Mouse (Mus musculus) forebrain, embryonic 11.5 days (tissue): ENCODE measurements around the gene Stk10. TPM values are rescaled to one million over a fixed set of nuclear protein-coding genes. Genes with fewer than 3 reads are reported as not detected.

Experiments used
- ATAC-seq: fragments of 200-750 bp; cut with Nextera tagmentation; replicated peaks from 2 replicates; pipeline ENCODE4 v1.8.0; 2017; ENCODE audit warnings: moderate TSS enrichment; ENCODE audit not compliant: low FRiP score
- DNase-seq: peaks from one replicate; pipeline ENCODE4 v3.0.0-alpha.2; 2017; ENCODE audit warnings: low spot score
- H3K27ac ChIP-seq: fragments of 300-500 bp; sonication (generic); 2 replicates; pipeline ENCODE4 v1.5.1; 2014; ENCODE audit warnings: low read depth, low read length
- H3K27me3 ChIP-seq: fragments of 300-500 bp; sonication (generic); 2 replicates; pipeline ENCODE4 v1.6.1; 2014; ENCODE audit warnings: mild to moderate bottlenecking, low read length, mixed read lengths; ENCODE audit not compliant: control insufficient read depth, insufficient read depth
- H3K36me3 ChIP-seq: fragments of 300-500 bp; sonication (generic); 2 replicates; pipeline ENCODE4 v1.6.1; 2014; ENCODE audit warnings: mild to moderate bottlenecking, low read length, moderate library complexity, mixed read lengths; ENCODE audit not compliant: control insufficient read depth, insufficient read depth
- H3K4me1 ChIP-seq: fragments of 300-500 bp; sonication (generic); replicated peaks from 2 replicates; pipeline ENCODE4 v1.6.1; 2014; ENCODE audit warnings: low read length, mixed read lengths; ENCODE audit not compliant: control insufficient read depth, insufficient read depth
- H3K4me2 ChIP-seq: fragments of 300-500 bp; sonication (generic); 2 replicates; pipeline ENCODE4 v1.6.1; 2014; ENCODE audit warnings: low read depth, mild to moderate bottlenecking, low read length, moderate library complexity, mixed read lengths; ENCODE audit not compliant: severe bottlenecking
- H3K4me3 ChIP-seq: fragments of 300-500 bp; sonication (generic); 2 replicates; pipeline ENCODE4 v1.5.1; 2014; ENCODE audit warnings: low read depth, low read length
- H3K9ac ChIP-seq: fragments of 300-500 bp; sonication (generic); 2 replicates; pipeline ENCODE4 v1.6.1; 2014; ENCODE audit warnings: low read length
- H3K9me3 ChIP-seq: fragments of 300-500 bp; sonication (generic); 2 replicates; pipeline ENCODE4 v1.6.1; 2016; ENCODE audit warnings: low read length, mixed read lengths; ENCODE audit not compliant: control insufficient read depth
- WGBS: fragments of 180-500 bp; shearing (Covaris S2); extraction: QIAGEN DNeasy Blood & Tissue Kit; methylation state at CpG from one replicate; pipeline ENCODE4 v1.1.7; 2014; 5-methylcytosine and 5-hydroxymethylcytosine counted together
- polyA plus RNA-seq: library from polyadenylated mRNA; unstranded; fragments of >200 nt; fragmentation: Nextera tagmentation; extraction: Ambion mirVana; gene quantifications from 2 replicates; pipeline ENCODE4 v1.2.1, GENCODE M21; 2014

Stk10 gene
- polyA plus RNA-seq, 1 experiment from 2014 or later: 1.4 TPM

GRCm38 (mm10) chr11:32588892-32589172 is 55.7 kb downstream of the Stk10 start:
- Histone ChIP-seq H3K4me3 (no peak overlapping the region), H3K9ac (no peak overlapping the region; the same call in 1 of the 2 replicates)
- 83% methylated on average over 11 of the region's 11 CpGs for WGBS

GRCm38 (mm10) chr11:32589201-32589600 is 56.1 kb downstream of the Stk10 start:
- Histone ChIP-seq H3K27ac (no peak overlapping the region), H3K36me3 (no peaks in the 10 kb centered on the region), H3K4me1 (no peaks in the 10 kb centered on the region), H3K4me2 (no peak overlapping the region), H3K27me3 (no peaks in the 10 kb centered on the region), H3K9me3 (0 out of 2 replicates have a peak, but pooled peaks cover 2% of the 10 kb centered on the region), H3K9ac (no peak overlapping the region), H3K4me3 (no peak overlapping the region)
- ATAC-seq (no peak), DNase-seq (no peak)
- WGBS: 89% methylated on average over 12 of the region's 12 CpGs

More at GRCm38 (mm10) chr11:32588892-32589172, 55.7 kb downstream of the Stk10 start:
- Histone ChIP-seq H3K27ac (no peak overlapping the region), H3K4me2 (no peak overlapping the region), H3K4me1 (no peaks in the 10 kb centered on the region), H3K27me3 (no peaks in the 10 kb centered on the region), H3K36me3 (no peaks in the 10 kb centered on the region), H3K9me3 (no peaks in the 10 kb centered on the region)
- peak; percentile 47; the same call in 1 of the 2 replicates for ATAC-seq
- DNase-seq: no peak

GRCm38 (mm10) chr11:32589791-32590190 is 56.7 kb downstream of the Stk10 start:
- H3K27ac ChIP-seq: no peak overlapping the region
- H3K27me3 ChIP-seq: no peaks in the 10 kb centered on the region
- no peak overlapping the region for H3K4me3 ChIP-seq
- DNase-seq: no peak
- WGBS: 96% methylated on average over 8 of the region's 8 CpGs
- H3K4me1 ChIP-seq: no peaks in the 10 kb centered on the region
- 0 out of 2 replicates have a peak, but pooled peaks cover 4% of the 10 kb centered on the region for H3K9me3 ChIP-seq
- ATAC-seq: no peak
- no peak overlapping the region for H3K9ac ChIP-seq
- no peak overlapping the region for H3K4me2 ChIP-seq
- H3K36me3 ChIP-seq: no peaks in the 10 kb centered on the region

GRCm38 (mm10) chr11:32590205-32590604 is 57.1 kb downstream of the Stk10 start:
- 0 out of 2 replicates have a peak, but pooled peaks cover 4% of the 10 kb centered on the region for H3K9me3 ChIP-seq
- no peak overlapping the region for H3K27ac ChIP-seq
- ATAC-seq (no peak), DNase-seq (peak; percentile 44)
- no peak overlapping the region for H3K4me3 ChIP-seq
- no peaks in the 10 kb centered on the region for H3K4me1 ChIP-seq
- WGBS: 85% methylated on average over 6 of the region's 6 CpGs
- H3K27me3 ChIP-seq: no peaks in the 10 kb centered on the region
- H3K36me3 ChIP-seq: no peaks in the 10 kb centered on the region
- no peak overlapping the region for H3K4me2 ChIP-seq
- no peak overlapping the region for H3K9ac ChIP-seq

GRCm38 (mm10) chr11:32591921-32592850 is 59.1 kb downstream of the Stk10 start:
- 0 out of 2 replicates have a peak, but pooled peaks cover 4% of the 10 kb centered on the region for H3K9me3 ChIP-seq
- WGBS: 71% methylated on average over 12 of the region's 12 CpGs
- no peak overlapping the region for H3K27ac ChIP-seq
- no peak for DNase-seq
- no peaks in the 10 kb centered on the region for H3K36me3 ChIP-seq
- no peaks in the 10 kb centered on the region for H3K4me1 ChIP-seq
- no peak overlapping the region for H3K9ac ChIP-seq
- no peaks in the 10 kb centered on the region for H3K27me3 ChIP-seq
- no peak for ATAC-seq
- H3K4me2 ChIP-seq: no peak overlapping the region
- no peak overlapping the region for H3K4me3 ChIP-seq

- ATAC-seq: no peak
- H3K9me3 ChIP-seq: 0 out of 2 replicates have a peak, but pooled peaks cover 4% of the 10 kb centered on the region
- no peaks in the 10 kb centered on the region for H3K4me1 ChIP-seq
- no peak overlapping the region for H3K4me3 ChIP-seq
- 73% methylated on average over 7 of the region's 7 CpGs for WGBS
- H3K27me3 ChIP-seq: no peaks in the 10 kb centered on the region
- no peaks in the 10 kb centered on the region for H3K36me3 ChIP-seq
- no peak overlapping the region for H3K4me2 ChIP-seq
- H3K27ac ChIP-seq: no peak overlapping the region
- no peak overlapping the region for H3K9ac ChIP-seq
- peak; percentile 48 for DNase-seq
Measured at GRCm38 (mm10) chr11:32593081-32593480, 60.0 kb downstream of the Stk10 start.

GRCm38 (mm10) chr11:32594122-32594521 is 61.0 kb downstream of the Stk10 start:
- no peaks in the 10 kb centered on the region for H3K36me3 ChIP-seq
- H3K27ac ChIP-seq: no peak overlapping the region
- no peak overlapping the region for H3K4me3 ChIP-seq
- no peak overlapping the region for H3K4me2 ChIP-seq
- no peaks in the 10 kb centered on the region for H3K27me3 ChIP-seq
- 94% methylated on average over 4 of the region's 4 CpGs for WGBS
- no peak overlapping the region for H3K9ac ChIP-seq
- 0 out of 2 replicates have a peak, but pooled peaks cover 4% of the 10 kb centered on the region for H3K9me3 ChIP-seq
- ATAC-seq: no peak
- no peaks in the 10 kb centered on the region for H3K4me1 ChIP-seq
- DNase-seq: peak; percentile 31

- Histone ChIP-seq H3K36me3 (no peaks in the 10 kb centered on the region), H3K27ac (no peak overlapping the region), H3K9ac (no peak overlapping the region), H3K9me3 (no peaks in the 10 kb centered on the region), H3K4me3 (no peak overlapping the region), H3K4me1 (0 out of 2 replicates have a peak, but pooled peaks cover 3% of the 10 kb centered on the region), H3K4me2 (no peak overlapping the region), H3K27me3 (no peaks in the 10 kb centered on the region)
- DNase-seq (no peak), ATAC-seq (no peak)
- WGBS: 95% methylated on average over 6 of the region's 6 CpGs
Measured at GRCm38 (mm10) chr11:32600371-32600770, 67.3 kb downstream of the Stk10 start.
